ENCODE assay signal across 8 mouse cellular contexts in genomic region chr9:88599206-88600162, GRCm38 (mm10). TPM values are rescaled to one million over a fixed set of nuclear protein-coding genes. Genes with fewer than 3 reads are reported as not detected.
A peak's percentile ranks its signal among the peaks of the same experiment; 100 is the strongest.
DNase-seq lines count a peak whose midpoint lies in the region; ATAC-seq and TF ChIP-seq lines count a peak whose summit lies in the region.
"Not testable (repeated sequence)": the region's sequence is repeated elsewhere in the genome, so short reads cannot be mapped to it uniquely, and the experiment has no call there.

No protein-coding gene starts in this region.

- peak; percentile 87 for DNase-seq in CH12.LX (ENCODE audit: extremely low read depth)
- DNase-seq in c-Kit-positive CD71-positive TER-119-negative erythroid progenitor cells, embryonic 14.5 days (ENCODE audit: low read depth), result peak; percentile 87
- peak; percentile 100 for DNase-seq in heart, postnatal 10 days
- DNase-seq in large intestine, adult 2 months (ENCODE audit: low read depth, low spot score), result peak; percentile 54
- peak; percentile 94 for DNase-seq in liver, postnatal 0 days
- peak; percentile 100 for DNase-seq in testis, postnatal 10 days (ENCODE audit: low spot score)

- WGBS in forebrain, embryonic 13.5 days, result 1% methylated on average over 48 of the region's 50 CpGs
- 1% methylated on average over 48 of the region's 50 CpGs for WGBS in large intestine, adult 2 months
- WGBS in liver, postnatal 0 days (ENCODE audit: insufficient replicate concordance), result 1% methylated on average over 46 of the region's 50 CpGs
- WGBS in neural tube, embryonic 14.5 days, result under 1% methylated on average over 44 of the region's 50 CpGs

- dilution Hi-C loops in CH12.LX (cut with MboI; ENCODE audit: extremely low pct_ligation_motif_present, extremely low pct_unique_long_range_greater_than_20kb, low sequenced_read_pairs), result not testable (repeated sequence)

- not testable (repeated sequence) for H3K27me3 ChIP-seq in CH12.LX (replicated peaks); forebrain, embryonic 13.5 days; liver, postnatal 0 days (ENCODE audit: insufficient read depth, low read length); neural tube, embryonic 14.5 days (ENCODE audit: control insufficient read depth, insufficient read depth, low read length)

- intact Hi-C loops in heart, postnatal 10 days (cut with DNase I), result not testable (repeated sequence)

- not testable (repeated sequence) for TF ChIP-seq CTCF in CH12.LX (conservative IDR thresholded peaks at IDR 0.05 in 1 of 2, IDR thresholded peaks at IDR 0.05 in 1 of 2; ENCODE audit: low read depth in 2 of 2, low read length in 2 of 2); liver, postnatal 0 days (IDR thresholded peaks at IDR 0.05; ENCODE audit: low read depth)

- not testable (repeated sequence) for H3K36me3 ChIP-seq in CH12.LX (replicated peaks in 1 of 2; ENCODE audit: control insufficient read depth in 1 of 2, insufficient read depth in 1 of 2, low read length in 1 of 2); forebrain, embryonic 13.5 days (ENCODE audit: poor library complexity, severe bottlenecking); liver, postnatal 0 days (replicated peaks; ENCODE audit: insufficient read depth, low read length); neural tube, embryonic 14.5 days (ENCODE audit: control insufficient read depth, insufficient read depth, low read length)

- in situ Hi-C loops in CH12.LX (cut with MboI; ENCODE audit: low pct_ligation_motif_present, low pct_unique_long_range_greater_than_20kb, low sequenced_read_pairs), result not testable (repeated sequence)

- not testable (repeated sequence) for H3K9ac ChIP-seq in CH12.LX (ENCODE audit: insufficient read depth, low read depth); forebrain, embryonic 13.5 days; neural tube, embryonic 14.5 days (replicated peaks; ENCODE audit: low read depth, low read length)
- 0 out of 2 replicates have a peak overlapping the region, but pooled peaks have one; percentile 26 for H3K9ac ChIP-seq in liver, postnatal 0 days (replicated peaks)

- not testable (repeated sequence) for H3K27ac ChIP-seq in CH12.LX (ENCODE audit: insufficient read depth, low read depth); forebrain, embryonic 13.5 days; liver, postnatal 0 days (ENCODE audit: low read depth); neural tube, embryonic 14.5 days (ENCODE audit: low read depth, low read length)

- not testable (repeated sequence) for H3K9me3 ChIP-seq in CH12.LX (replicated peaks; ENCODE audit: low read length); forebrain, embryonic 13.5 days (replicated peaks); liver, postnatal 0 days (ENCODE audit: low read length); neural tube, embryonic 14.5 days (ENCODE audit: control insufficient read depth, low read length)

- TF ChIP-seq POLR2A in CH12.LX (IDR thresholded peaks at IDR 0.05; ENCODE audit: low read depth, low read length), result peak; percentile 67

- not testable (repeated sequence) for H3K4me1 ChIP-seq in CH12.LX (ENCODE audit: control insufficient read depth in 1 of 2, insufficient read depth in 2 of 2); forebrain, embryonic 13.5 days; liver, postnatal 0 days (ENCODE audit: insufficient read depth); neural tube, embryonic 14.5 days (ENCODE audit: control insufficient read depth, insufficient read depth, low read length)

- peak; percentile 99 for ATAC-seq in forebrain, embryonic 13.5 days
- peak; percentile 98 for ATAC-seq in liver, postnatal 0 days
- ATAC-seq in neural tube, embryonic 14.5 days (ENCODE audit: low read depth), result peak; percentile 99

- peak overlapping the region in 2 of 3 experiments; percentile 50 to 74 for H3K4me3 ChIP-seq in CH12.LX (replicated peaks in 1 of 3; ENCODE audit: low read depth in 2 of 3, low read length in 2 of 3, poor library complexity in 1 of 3)
- H3K4me3 ChIP-seq in forebrain, embryonic 13.5 days, result peak overlapping the region; percentile 34
- peak overlapping the region; percentile 34 for H3K4me3 ChIP-seq in liver, postnatal 0 days (ENCODE audit: low read depth, low read length)
- peak overlapping the region; percentile 27 for H3K4me3 ChIP-seq in neural tube, embryonic 14.5 days (ENCODE audit: low read depth, low read length)

- peak overlapping the region; percentile 13 for H3K4me2 ChIP-seq in CH12.LX (ENCODE audit: insufficient read depth, low read depth, poor library complexity, severe bottlenecking)
- peak overlapping the region; percentile 57 for H3K4me2 ChIP-seq in forebrain, embryonic 13.5 days
- peak overlapping the region; percentile 65 for H3K4me2 ChIP-seq in liver, postnatal 0 days (ENCODE audit: low read depth, low read length)
- H3K4me2 ChIP-seq in neural tube, embryonic 14.5 days (ENCODE audit: low read depth, low read length), result peak overlapping the region; percentile 40

- H3K79me2 ChIP-seq in CH12.LX (replicated peaks; ENCODE audit: control insufficient read depth, extremely low read depth, insufficient read depth, poor library complexity, severe bottlenecking), result not testable (repeated sequence)

- not testable (repeated sequence) for TF ChIP-seq RAD21 in CH12.LX (IDR thresholded peaks at IDR 0.05; ENCODE audit: low read depth, low read length)

- TF ChIP-seq EP300 in CH12.LX (IDR thresholded peaks at IDR 0.05; ENCODE audit: low read length); liver, postnatal 0 days (IDR thresholded peaks at IDR 0.05; ENCODE audit: low read depth): not testable (repeated sequence)

TF ChIP-seq in CH12.LX, 34 proteins besides CTCF, POLR2A, EP300 and RAD21:
- TF ChIP-seq ELF1 (IDR thresholded peaks at IDR 0.05; ENCODE audit: low read depth, low read length) (peak; percentile 37), NELFE (IDR thresholded peaks at IDR 0.05; ENCODE audit: low read depth, low read length) (0 out of 2 replicates have a peak, but pooled peaks have one; percentile 17), NRF1 (IDR thresholded peaks at IDR 0.05; ENCODE audit: low read depth, low read length) (peak; percentile 57), TCF12 (IDR thresholded peaks at IDR 0.05; ENCODE audit: low read depth, low read length) (peak; percentile 16; the same call in 1 of the 2 replicates), TBP (conservative IDR thresholded peaks at IDR 0.05; ENCODE audit: low read depth, low read length) (peak; percentile 87)

RNA-seq across cellular contexts. Expression of gene Trim43a, which starts 18.8 kb away (rescaled TPM):
- total RNA-seq in CH12.LX (2012; rRNA removed), result 0.04 TPM in 1 of 2 replicates, not detected in the other
- total RNA-seq in CH12.LX (2014; rRNA removed), result 0.15 TPM in 2 replicates
- not detected in 2 replicates for polyA plus RNA-seq in CH12.LX (2012; ENCODE audit: insufficient read length, low read depth)
- polyA plus RNA-seq in forebrain, embryonic 13.5 days (2015; fragmentation: Nextera tagmentation; extraction: Ambion mirVana), result 0.22 and 0.34 TPM in 2 replicates
- under 1 TPM in 1 of 2 experiments, not detected in 1; 0.15 TPM for total RNA-seq in heart, postnatal 10 days (2021)
- polyA plus RNA-seq in large intestine, adult 2 months (2012; rRNA removed), result not detected in 2 replicates
- 0.05 TPM in 1 of 2 replicates, not detected in the other for polyA plus RNA-seq in liver, postnatal 0 days (2015; fragmentation: Nextera tagmentation; extraction: Ambion mirVana)
- polyA plus RNA-seq in neural tube, embryonic 14.5 days (2014; fragmentation: Nextera tagmentation; extraction: Ambion mirVana), result 0.21 and 0.29 TPM in 2 replicates

RNA-seq across cellular contexts. Expression of gene Zfp949, which starts 51.7 kb away (rescaled TPM):
- 7.5 TPM in 2 replicates for total RNA-seq in CH12.LX (2012; rRNA removed)
- 9.3 and 9.7 TPM in 2 replicates for total RNA-seq in CH12.LX (2014; rRNA removed)
- polyA plus RNA-seq in CH12.LX (2012; ENCODE audit: insufficient read length, low read depth), result 5.0 and 5.2 TPM in 2 replicates
- 12.4 and 13.6 TPM in 2 replicates for polyA plus RNA-seq in forebrain, embryonic 13.5 days (2015; fragmentation: Nextera tagmentation; extraction: Ambion mirVana)
- total RNA-seq in heart, postnatal 10 days (2021), result 1 to 10 TPM; 7.1 to 7.2 TPM
- 2.8 and 3.4 TPM in 2 replicates for polyA plus RNA-seq in large intestine, adult 2 months (2012; rRNA removed)
- 4.5 and 4.6 TPM in 2 replicates for polyA plus RNA-seq in liver, postnatal 0 days (2015; fragmentation: Nextera tagmentation; extraction: Ambion mirVana)
- 20.8 and 21.2 TPM in 2 replicates for polyA plus RNA-seq in neural tube, embryonic 14.5 days (2014; fragmentation: Nextera tagmentation; extraction: Ambion mirVana)

Comparison
In these comparisons a context has a peak if more than half of its experiments do, and no peak if none do; other contexts are left out.
1. H3K4me2 ChIP-seq: peak in every context shown above with its lines; median percentile 65 in liver, postnatal 0 days; 57 in forebrain, embryonic 13.5 days; 40 in neural tube, embryonic 14.5 days; 13 in CH12.LX.